Mouse (Mus musculus) heart, postnatal 4 days (tissue): Measurements from ENCODE around the gene Ess2. TPM values are rescaled to one million over a fixed set of nuclear protein-coding genes. Genes with fewer than 3 reads are reported as not detected.

ENCODE experiments used
- DNase-seq: peaks from one replicate; pipeline ENCODE4 v3.0.0; 2021
- total RNA-seq, 2 experiments: library from RNA; stranded (reverse); gene quantifications; 2 replicates each; pipeline ENCODE4 v1.2.3; 2021

The Ess2 gene
- total RNA-seq, 2 experiments from 2014 or later = 18.3 to 18.8 TPM

DNA sequence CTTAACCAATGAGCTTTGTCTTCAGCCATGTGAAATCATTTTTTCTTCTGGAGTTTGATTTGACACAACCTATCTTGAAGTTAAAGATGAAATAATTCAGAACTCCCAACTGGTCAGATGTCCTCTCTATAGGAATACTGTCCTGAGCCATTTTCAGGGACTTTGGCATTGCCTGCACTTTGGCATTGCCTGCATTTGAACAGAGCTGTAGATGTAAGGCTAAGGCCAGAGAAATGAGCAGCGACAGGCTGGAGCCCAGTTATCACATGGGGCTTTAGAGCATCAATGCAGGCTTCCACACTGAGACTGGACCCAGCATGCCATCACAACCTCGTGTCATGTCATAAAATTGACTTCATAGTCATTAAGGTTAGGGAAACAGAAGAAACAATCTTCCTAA lies 57.9 kb downstream of the Ess2 start:
- DNase-seq = no peak

DNA sequence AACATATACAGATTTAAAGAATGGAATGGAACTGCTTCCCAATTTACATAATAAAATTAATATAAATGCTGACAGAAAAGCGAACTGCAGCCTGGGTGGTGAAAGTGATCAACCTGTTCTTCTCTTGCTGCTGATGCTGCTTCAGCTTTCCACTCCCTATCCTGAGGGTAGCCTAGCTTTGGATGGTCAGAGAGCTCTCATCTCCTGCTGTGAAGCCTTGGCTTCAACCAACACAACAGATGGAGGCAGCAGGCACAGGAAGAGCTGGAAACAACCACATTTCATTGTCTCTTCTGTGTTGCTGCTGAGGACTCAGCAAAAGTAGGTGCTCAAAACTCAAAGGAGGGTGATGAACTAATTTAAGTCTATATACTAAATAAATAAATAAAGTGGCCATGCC lies 59.3 kb downstream of the Ess2 start:
- DNase-seq = no peak

DNA sequence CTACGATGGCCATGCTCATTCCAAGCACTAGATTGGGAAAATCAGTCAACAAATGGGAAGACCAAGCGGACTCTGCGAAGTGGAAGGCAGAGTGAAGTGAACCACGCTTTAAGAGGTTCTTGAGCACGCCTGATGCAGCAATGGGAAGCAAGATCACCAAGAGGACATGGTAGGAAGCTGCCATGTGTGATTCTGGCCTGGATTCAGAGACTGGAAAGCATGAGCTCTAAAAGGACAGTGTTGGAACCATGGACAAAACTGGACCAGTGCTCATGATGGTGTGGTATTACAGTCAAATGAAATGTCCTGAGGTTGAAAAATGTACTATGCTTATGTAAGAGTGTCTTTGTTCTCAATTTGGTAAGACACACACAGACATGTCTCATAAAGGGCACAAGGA lies 59.8 kb downstream of the Ess2 start:
- no peak for DNase-seq

Other genes with a start within 250 kb of the Ess2 start
- gene Med15, start 178.5 kb downstream of the Ess2 start, total RNA-seq = 10 to 100 TPM; 40.4 to 44.4 TPM
- 10 to 100 TPM; 24.6 to 25.1 TPM for gene Klhl22, start 151.7 kb downstream of the Ess2 start, total RNA-seq
- 10 to 100 TPM; 16.6 to 17.7 TPM for gene Scarf2, start 114.1 kb downstream of the Ess2 start, total RNA-seq
- not detected for gene B830017H08Rik, start 78.2 kb downstream of the Ess2 start, total RNA-seq
- 1 to 10 TPM; 1.4 to 1.6 TPM for gene Car15, start 73.0 kb downstream of the Ess2 start, total RNA-seq
- gene Gm20518, start 19.7 kb downstream of the Ess2 start, total RNA-seq = not detected
- gene Tssk1, start 17.1 kb downstream of the Ess2 start, total RNA-seq = under 1 TPM; 0.07 to 0.09 TPM
- 10 to 100 TPM; 53.5 to 54.8 TPM for gene Dgcr2, start 12.8 kb downstream of the Ess2 start, total RNA-seq
- not detected for gene Tssk2, start 12.7 kb downstream of the Ess2 start, total RNA-seq
- not detected for gene Gsc2, start 3.7 kb upstream of the Ess2 start, total RNA-seq
- 10 to 100 TPM; 14.3 to 16.3 TPM for gene Slc25a1, start 16.9 kb upstream of the Ess2 start, total RNA-seq
- gene Vpreb2, start 69.1 kb upstream of the Ess2 start, total RNA-seq = not detected
- 10 to 100 TPM; 42.4 to 48.6 TPM for gene Dgcr6, start 141.5 kb upstream of the Ess2 start, total RNA-seq
- 1 to 10 TPM; 5.3 to 6.0 TPM for gene Prodh, start 178.9 kb upstream of the Ess2 start, total RNA-seq
- 1 to 10 TPM; 6.0 to 7.8 TPM for gene Rtn4r, start 216.3 kb upstream of the Ess2 start, total RNA-seq